Mouse (Mus musculus): ENCODE measurements around the gene Mfrp. TPM values are rescaled to one million over a fixed set of nuclear protein-coding genes. Genes with fewer than 3 reads are reported as not detected.

Gene Mfrp
- polyA plus RNA-seq, 1 experiment: 5.4 TPM

GRCm38 (mm10) chr9:44078955-44079756 lies 22.4 kb upstream of the Mfrp start:
- H3K27me3 ChIP-seq (replicated peaks; ENCODE audit: control insufficient read depth, insufficient read depth, low read length): no peaks in the 10 kb centered on the region
- DNase-seq: peak; percentile 97
- H3K4me1 ChIP-seq (ENCODE audit: control insufficient read depth, insufficient read depth, low read length): peaks cover 60% of the 10 kb centered on the region
- peak overlapping the region; percentile 97 for H3K27ac ChIP-seq (ENCODE audit: insufficient read depth, low read depth, low read length)
- H3K4me3 ChIP-seq (ENCODE audit: insufficient read depth, low read depth, low read length): no peak overlapping the region
- TF ChIP-seq POLR2A (IDR thresholded peaks at IDR 0.05; ENCODE audit: low read depth, low read length): no peak
- no peak for TF ChIP-seq CTCF (conservative IDR thresholded peaks at IDR 0.05; ENCODE audit: insufficient read depth, insufficient read length, low read depth, low read length)
- WGBS: 17% methylated on average over 16 of the region's 16 CpGs
- H3K36me3 ChIP-seq (ENCODE audit: control insufficient read depth, insufficient read depth, low read length): no peaks in the 10 kb centered on the region

- H3K36me3 ChIP-seq (ENCODE audit: control insufficient read depth, insufficient read depth, low read length): no peaks in the 10 kb centered on the region
- peaks cover 57% of the 10 kb centered on the region for H3K4me1 ChIP-seq (ENCODE audit: control insufficient read depth, insufficient read depth, low read length)
- TF ChIP-seq POLR2A (IDR thresholded peaks at IDR 0.05; ENCODE audit: low read depth, low read length) (no peak), CTCF (conservative IDR thresholded peaks at IDR 0.05; ENCODE audit: insufficient read depth, insufficient read length, low read depth, low read length) (no peak)
- no peaks in the 10 kb centered on the region for H3K27me3 ChIP-seq (replicated peaks; ENCODE audit: control insufficient read depth, insufficient read depth, low read length)
- H3K4me3 ChIP-seq (ENCODE audit: insufficient read depth, low read depth, low read length): no peak overlapping the region
- peak; percentile 92 for DNase-seq
- H3K27ac ChIP-seq (ENCODE audit: insufficient read depth, low read depth, low read length): peak overlapping the region; percentile 97
- 34% methylated on average over 10 of the region's 10 CpGs for WGBS
These were observed 21.3 kb upstream of the Mfrp start for GRCm38 (mm10) chr9:44079997-44080780.

GRCm38 (mm10) chr9:44080953-44081352 lies 20.6 kb upstream of the Mfrp start:
- Histone ChIP-seq H3K36me3 (ENCODE audit: control insufficient read depth, insufficient read depth, low read length) (no peaks in the 10 kb centered on the region), H3K4me1 (ENCODE audit: control insufficient read depth, insufficient read depth, low read length) (peaks cover 50% of the 10 kb centered on the region), H3K27me3 (replicated peaks; ENCODE audit: control insufficient read depth, insufficient read depth, low read length) (no peaks in the 10 kb centered on the region), H3K27ac (ENCODE audit: insufficient read depth, low read depth, low read length) (peak overlapping the region; percentile 89), H3K4me3 (ENCODE audit: insufficient read depth, low read depth, low read length) (no peak overlapping the region)
- DNase-seq: peak; percentile 76
- 45% methylated on average over 5 of the region's 5 CpGs for WGBS
- TF ChIP-seq CTCF (conservative IDR thresholded peaks at IDR 0.05; ENCODE audit: insufficient read depth, insufficient read length, low read depth, low read length) (no peak), POLR2A (IDR thresholded peaks at IDR 0.05; ENCODE audit: low read depth, low read length) (no peak)

GRCm38 (mm10) chr9:44081581-44081980 lies 19.9 kb upstream of the Mfrp start:
- no peaks in the 10 kb centered on the region for H3K27me3 ChIP-seq (replicated peaks; ENCODE audit: control insufficient read depth, insufficient read depth, low read length)
- WGBS: 78% methylated on average over 5 of the region's 5 CpGs
- no peak for DNase-seq
- peaks cover 50% of the 10 kb centered on the region for H3K4me1 ChIP-seq (ENCODE audit: control insufficient read depth, insufficient read depth, low read length)
- no peak overlapping the region for H3K27ac ChIP-seq (ENCODE audit: insufficient read depth, low read depth, low read length)
- no peak overlapping the region for H3K4me3 ChIP-seq (ENCODE audit: insufficient read depth, low read depth, low read length)
- TF ChIP-seq CTCF (conservative IDR thresholded peaks at IDR 0.05; ENCODE audit: insufficient read depth, insufficient read length, low read depth, low read length): no peak
- no peak for TF ChIP-seq POLR2A (IDR thresholded peaks at IDR 0.05; ENCODE audit: low read depth, low read length)
- H3K36me3 ChIP-seq (ENCODE audit: control insufficient read depth, insufficient read depth, low read length): no peaks in the 10 kb centered on the region

GRCm38 (mm10) chr9:44082266-44082665 lies 19.3 kb upstream of the Mfrp start:
- H3K27ac ChIP-seq (ENCODE audit: insufficient read depth, low read depth, low read length): no peak overlapping the region
- H3K36me3 ChIP-seq (ENCODE audit: control insufficient read depth, insufficient read depth, low read length): no peaks in the 10 kb centered on the region
- WGBS: 83% methylated on average over 5 of the region's 5 CpGs
- peaks cover 46% of the 10 kb centered on the region for H3K4me1 ChIP-seq (ENCODE audit: control insufficient read depth, insufficient read depth, low read length)
- no peaks in the 10 kb centered on the region for H3K27me3 ChIP-seq (replicated peaks; ENCODE audit: control insufficient read depth, insufficient read depth, low read length)
- DNase-seq: no peak
- no peak for TF ChIP-seq CTCF (conservative IDR thresholded peaks at IDR 0.05; ENCODE audit: insufficient read depth, insufficient read length, low read depth, low read length)
- H3K4me3 ChIP-seq (ENCODE audit: insufficient read depth, low read depth, low read length): no peak overlapping the region

- Histone ChIP-seq H3K4me1 (ENCODE audit: control insufficient read depth, insufficient read depth, low read length) (peaks cover 33% of the 10 kb centered on the region), H3K4me3 (ENCODE audit: insufficient read depth, low read depth, low read length) (peak overlapping the region; percentile 7)
- WGBS: 21% methylated on average over 23 of the region's 23 CpGs
These were observed 18.0 kb upstream of the Mfrp start for GRCm38 (mm10) chr9:44083392-44084121.

More at GRCm38 (mm10) chr9:44083392-44084121, 18.0 kb upstream of the Mfrp start:
- H3K27me3 ChIP-seq (replicated peaks; ENCODE audit: control insufficient read depth, insufficient read depth, low read length): no peaks in the 10 kb centered on the region
- TF ChIP-seq POLR2A (IDR thresholded peaks at IDR 0.05; ENCODE audit: low read depth, low read length) (no peak), CTCF (conservative IDR thresholded peaks at IDR 0.05; ENCODE audit: insufficient read depth, insufficient read length, low read depth, low read length) (no peak)
- peak overlapping the region; percentile 93 for H3K27ac ChIP-seq (ENCODE audit: insufficient read depth, low read depth, low read length)
- DNase-seq: peak; percentile 94
- H3K36me3 ChIP-seq (ENCODE audit: control insufficient read depth, insufficient read depth, low read length): no peaks in the 10 kb centered on the region

Data from kidney, adult 2 months (tissue).